Mouse (Mus musculus) midbrain, embryonic 12.5 days (tissue): Measurements from ENCODE around the gene Pigc. TPM values are rescaled to one million over a fixed set of nuclear protein-coding genes. Genes with fewer than 3 reads are reported as not detected.

ENCODE experiments used
- ATAC-seq: fragments of 200-750 bp; cut with Nextera tagmentation; 2 replicates; pipeline ENCODE4 v1.8.0; 2017; ENCODE audit warnings: low read depth, moderate TSS enrichment, moderate library complexity; ENCODE audit not compliant: low FRiP score
- H3K27ac ChIP-seq: fragments of 300-500 bp; sonication (generic); replicated peaks from 2 replicates; pipeline ENCODE4 v1.5.1; 2016; ENCODE audit warnings: mild to moderate bottlenecking
- H3K27me3 ChIP-seq: fragments of 300-500 bp; sonication (generic); 2 replicates; pipeline ENCODE4 v1.6.1; 2016; ENCODE audit warnings: mild to moderate bottlenecking
- H3K36me3 ChIP-seq: fragments of 300-500 bp; sonication (generic); 2 replicates; pipeline ENCODE4 v1.6.1; 2016
- H3K4me1 ChIP-seq: fragments of 300-500 bp; sonication (generic); 2 replicates; pipeline ENCODE4 v1.6.1; 2016
- H3K4me2 ChIP-seq: fragments of 300-500 bp; sonication (generic); replicated peaks from 2 replicates; pipeline ENCODE4 v1.6.1; 2016; ENCODE audit warnings: mild to moderate bottlenecking, moderate library complexity
- H3K4me3 ChIP-seq: fragments of 300-500 bp; sonication (generic); 2 replicates; pipeline ENCODE4 v1.5.1; 2016; ENCODE audit warnings: mild to moderate bottlenecking
- H3K9ac ChIP-seq: fragments of 300-500 bp; sonication (generic); replicated peaks from 2 replicates; pipeline ENCODE4 v1.6.1; 2016; ENCODE audit warnings: mild to moderate bottlenecking, moderate library complexity
- H3K9me3 ChIP-seq: fragments of 300-500 bp; sonication (generic); 2 replicates; pipeline ENCODE4 v1.6.1; 2016; ENCODE audit warnings: mild to moderate bottlenecking
- WGBS: fragments of 180-500 bp; shearing (Covaris S2); methylation state at CpG from one replicate; pipeline ENCODE4 v1.1.7; 2016; 5-methylcytosine and 5-hydroxymethylcytosine counted together
- polyA plus RNA-seq: library from polyadenylated mRNA; unstranded; fragments of >200 nt; fragmentation: Nextera tagmentation; extraction: Ambion mirVana; gene quantifications from 2 replicates; pipeline ENCODE4 v1.2.1, GENCODE M21; 2016

The Pigc gene
- polyA plus RNA-seq, 1 experiment from 2014 or later: 34.9 TPM

DNA sequence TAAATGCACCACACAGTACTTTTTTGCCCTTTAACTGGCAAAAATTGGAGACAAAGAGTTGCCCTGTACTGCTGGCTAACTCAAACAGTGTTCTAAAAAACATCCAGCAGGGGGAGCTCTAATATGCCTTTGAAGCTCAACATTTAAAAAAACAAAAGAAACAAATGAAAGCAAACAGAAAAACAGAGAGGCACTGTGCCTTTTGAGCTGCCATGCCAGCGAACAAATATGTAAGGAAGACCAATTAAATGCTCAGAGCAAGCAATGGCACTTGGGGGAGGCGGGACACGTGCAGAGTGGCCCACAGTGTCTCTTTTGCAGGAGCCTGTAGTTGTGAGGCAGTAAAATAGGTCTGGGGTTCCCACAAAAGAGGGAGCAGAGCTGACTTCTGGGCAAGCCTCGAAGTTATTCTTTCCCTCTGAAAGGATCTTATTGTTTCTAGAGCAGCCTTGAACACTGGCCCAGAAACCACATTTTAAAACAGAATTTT, 30.9 kb downstream of the Pigc start:
- Histone ChIP-seq H3K4me3 (no peak overlapping the region), H3K27ac (peak overlapping the region; percentile 69), H3K36me3 (no peaks in the 10 kb centered on the region), H3K9ac (0 out of 2 replicates have a peak overlapping the region, but pooled peaks have one; percentile 16), H3K4me2 (peak overlapping the region; percentile 32), H3K27me3 (no peaks in the 10 kb centered on the region), H3K4me1 (peaks cover 26% of the 10 kb centered on the region), H3K9me3 (no peaks in the 10 kb centered on the region)
- peak; percentile 87 for ATAC-seq
- WGBS: 6% methylated on average over 4 of the region's 4 CpGs

DNA sequence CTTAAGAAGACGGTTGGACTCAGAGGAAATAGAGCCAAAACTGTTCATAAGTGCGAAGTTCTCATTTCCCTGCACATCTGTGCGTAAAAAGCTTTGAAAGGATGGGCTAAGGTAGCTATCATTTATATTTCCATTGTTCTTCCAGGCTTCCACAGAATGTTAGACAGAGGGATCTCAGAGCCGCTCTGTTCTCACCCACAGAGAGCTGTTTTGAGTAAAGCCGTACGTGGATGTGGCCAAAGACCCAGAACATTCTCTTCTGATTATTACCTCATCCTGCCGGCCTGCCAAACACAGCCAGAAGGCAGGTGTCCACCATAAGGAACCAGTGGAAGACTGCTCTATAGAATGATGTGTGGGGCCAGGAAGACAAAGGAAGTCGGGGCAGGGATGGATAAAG, 32.3 kb downstream of the Pigc start:
- H3K9me3 ChIP-seq: no peaks in the 10 kb centered on the region
- H3K27ac ChIP-seq: no peak overlapping the region
- H3K36me3 ChIP-seq: no peaks in the 10 kb centered on the region
- H3K4me2 ChIP-seq: no peak overlapping the region
- WGBS: 88% methylated on average over 8 of the region's 8 CpGs
- H3K4me3 ChIP-seq: no peak overlapping the region
- ATAC-seq: no peak
- H3K9ac ChIP-seq: no peak overlapping the region
- peaks cover 28% of the 10 kb centered on the region for H3K4me1 ChIP-seq
- no peaks in the 10 kb centered on the region for H3K27me3 ChIP-seq

DNA sequence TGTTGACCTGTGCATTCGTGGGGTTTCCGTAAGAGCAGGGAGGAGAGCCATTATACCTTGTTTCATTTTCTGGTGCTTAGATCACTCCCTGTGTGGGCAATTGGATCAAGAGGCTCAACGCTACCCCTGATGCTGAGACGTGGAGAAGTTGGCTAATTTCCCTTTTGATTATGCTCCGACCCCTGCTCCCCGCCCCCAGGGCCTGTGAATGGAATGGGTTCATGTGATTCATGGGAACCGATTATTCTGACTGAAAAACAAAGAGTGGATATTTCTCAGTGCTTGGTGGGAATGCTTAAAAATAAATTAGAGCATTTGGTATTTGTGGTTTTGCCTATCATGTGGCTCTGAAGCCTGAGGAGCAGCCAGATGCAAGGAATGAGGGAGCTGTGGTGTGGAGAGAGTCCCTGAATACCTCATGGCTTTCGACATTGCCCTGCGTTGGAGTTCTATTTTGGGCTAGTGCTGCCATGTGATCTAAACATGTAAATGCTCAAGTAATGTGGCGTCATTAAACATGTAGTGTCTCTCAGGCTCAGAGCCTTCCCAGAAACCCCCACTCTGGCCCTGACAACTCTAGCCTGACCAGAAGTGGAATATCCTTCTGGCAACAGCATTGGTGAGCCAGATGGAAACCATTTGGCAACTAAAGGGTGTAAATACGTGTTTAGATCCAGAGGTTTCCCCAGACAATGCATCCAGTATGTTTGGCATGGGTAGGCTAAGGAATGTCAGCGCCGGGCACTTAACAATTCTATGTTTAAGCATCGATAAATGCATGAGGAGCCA, 34.9 kb downstream of the Pigc start:
- Histone ChIP-seq H3K9ac (no peak overlapping the region), H3K27ac (peak overlapping the region; percentile 47; the same call in 1 of the 2 replicates)
- WGBS: 62% methylated on average over 14 of the region's 14 CpGs

DNA sequence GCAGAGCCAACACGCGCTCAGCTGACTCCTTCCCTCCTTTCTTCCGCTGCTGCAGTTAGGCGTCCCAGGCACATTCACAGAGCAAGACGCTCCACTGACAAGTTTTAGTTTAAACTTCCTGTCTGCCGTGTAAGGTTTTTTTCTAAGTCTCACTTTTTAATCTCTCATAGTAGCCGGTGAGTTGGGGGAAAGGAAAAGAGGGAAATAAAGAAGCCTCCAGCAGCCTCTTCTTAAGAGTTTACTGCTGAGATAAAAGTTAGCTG, 35.5 kb downstream of the Pigc start:
- peaks cover 26% of the 10 kb centered on the region for H3K4me1 ChIP-seq
- no peak overlapping the region for H3K9ac ChIP-seq
- H3K36me3 ChIP-seq: no peaks in the 10 kb centered on the region
- ATAC-seq: no peak
- no peaks in the 10 kb centered on the region for H3K9me3 ChIP-seq
- peak overlapping the region; percentile 47; the same call in 1 of the 2 replicates for H3K27ac ChIP-seq
- H3K4me2 ChIP-seq: no peak overlapping the region
- no peaks in the 10 kb centered on the region for H3K27me3 ChIP-seq
- 52% methylated on average over 7 of the region's 7 CpGs for WGBS
- H3K4me3 ChIP-seq: no peak overlapping the region

More for the DNA sequence above, 34.9 kb downstream of the Pigc start:
- no peaks in the 10 kb centered on the region for H3K36me3 ChIP-seq
- H3K4me2 ChIP-seq: no peak overlapping the region
- H3K4me1 ChIP-seq: peaks cover 28% of the 10 kb centered on the region
- H3K4me3 ChIP-seq: no peak overlapping the region
- no peaks in the 10 kb centered on the region for H3K9me3 ChIP-seq
- ATAC-seq: no peak
- H3K27me3 ChIP-seq: no peaks in the 10 kb centered on the region

DNA sequence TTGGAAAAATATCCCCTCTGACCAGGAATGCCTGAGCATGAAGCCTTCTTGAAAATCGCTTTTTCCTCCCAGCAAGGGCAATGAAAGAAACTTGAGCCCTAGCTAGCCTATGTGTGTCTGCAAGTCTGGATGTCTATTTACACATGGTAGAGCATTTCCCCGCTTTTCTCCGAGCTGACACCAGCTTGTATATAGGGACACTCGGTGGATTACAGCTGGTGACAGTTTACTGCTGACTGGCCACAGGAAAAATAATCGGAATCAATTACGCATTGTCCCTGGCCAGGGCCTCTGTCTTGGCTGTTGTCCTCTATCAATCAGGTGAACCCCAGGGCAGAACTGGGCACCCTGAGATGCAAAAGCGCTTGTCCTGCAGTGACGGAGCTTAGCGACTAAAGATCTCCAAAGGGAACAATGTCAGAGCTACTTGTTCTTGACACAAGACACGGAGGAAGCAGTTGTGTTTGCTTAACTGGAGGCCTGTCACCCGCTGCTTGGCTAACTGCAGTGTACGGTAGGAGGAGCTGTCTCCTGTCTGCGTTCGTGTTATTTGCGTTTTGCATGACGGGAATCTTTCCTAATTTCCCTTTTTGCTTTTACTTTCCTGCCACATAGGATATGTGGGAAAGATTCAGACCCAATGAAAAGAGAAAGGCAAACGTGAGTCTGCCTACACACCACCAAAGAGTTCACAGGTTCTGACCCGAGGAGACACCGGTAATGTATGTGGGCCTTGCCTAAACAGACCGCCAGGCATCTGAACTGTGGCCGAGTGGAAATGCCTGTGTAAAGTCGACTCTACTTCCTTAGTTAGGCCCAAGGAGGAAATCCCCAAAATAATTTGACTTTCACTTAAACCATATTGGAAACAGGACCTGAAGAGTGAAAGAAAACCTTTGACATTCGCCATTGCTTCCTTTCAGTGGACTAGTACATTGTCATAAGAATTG, 36.1 kb downstream of the Pigc start:
- Histone ChIP-seq H3K27ac (peak overlapping the region; percentile 47), H3K27me3 (no peaks in the 10 kb centered on the region), H3K4me2 (0 out of 2 replicates have a peak overlapping the region, but pooled peaks have one; percentile 16), H3K4me3 (no peak overlapping the region), H3K9ac (no peak overlapping the region), H3K9me3 (no peaks in the 10 kb centered on the region), H3K36me3 (no peaks in the 10 kb centered on the region), H3K4me1 (peaks cover 20% of the 10 kb centered on the region)
- ATAC-seq: peak; percentile 32
- WGBS: 59% methylated on average over 23 of the region's 23 CpGs

DNA sequence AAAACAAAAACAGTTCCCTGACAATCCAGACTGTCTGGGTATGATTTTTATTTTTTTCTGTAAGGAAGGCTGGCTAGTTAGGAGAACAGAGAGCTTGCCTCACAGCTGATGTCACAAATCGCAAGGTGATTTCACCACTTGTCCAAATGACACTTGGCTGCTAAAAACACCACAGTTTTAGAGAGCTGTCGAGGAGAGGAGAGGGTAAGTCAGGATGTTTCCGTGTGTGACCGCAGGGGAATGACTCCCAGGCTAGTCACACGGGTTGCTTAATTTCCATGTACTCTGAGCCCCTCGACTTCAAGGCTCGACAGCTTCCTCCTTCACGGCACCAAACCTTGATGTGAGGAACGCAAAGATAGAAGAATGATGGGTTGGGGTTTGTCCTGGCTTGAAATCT, 37.1 kb downstream of the Pigc start:
- Histone ChIP-seq H3K4me2 (no peak overlapping the region), H3K4me1 (peaks cover 16% of the 10 kb centered on the region), H3K9me3 (no peaks in the 10 kb centered on the region), H3K4me3 (no peak overlapping the region), H3K36me3 (no peaks in the 10 kb centered on the region), H3K27me3 (no peaks in the 10 kb centered on the region), H3K9ac (no peak overlapping the region), H3K27ac (no peak overlapping the region)
- 88% methylated on average over 9 of the region's 9 CpGs for WGBS
- no peak for ATAC-seq

DNA sequence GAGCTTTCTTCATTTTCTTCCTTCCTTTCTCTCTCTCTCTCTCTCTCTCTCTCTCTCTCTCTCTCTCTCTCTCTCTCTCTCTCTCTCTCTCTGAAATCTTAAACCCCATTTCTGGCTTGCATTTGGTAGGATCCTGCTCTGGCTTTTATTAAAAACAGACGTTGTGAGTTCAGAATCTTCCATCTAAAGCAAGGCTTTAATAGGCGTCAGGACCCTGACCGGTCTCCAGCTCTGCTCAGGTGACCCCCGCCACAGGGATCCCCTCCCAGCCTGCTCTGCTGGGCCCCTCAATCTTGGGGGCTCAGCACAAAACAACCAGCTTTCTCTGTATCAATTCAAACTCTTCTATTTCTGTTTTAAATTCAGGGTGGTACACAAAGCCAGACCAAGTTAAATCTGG, 39.2 kb downstream of the Pigc start:
- no peak overlapping the region; the same call in 1 of the 2 replicates for H3K27ac ChIP-seq
- no peak overlapping the region for H3K4me3 ChIP-seq
- ATAC-seq: no peak
- no peaks in the 10 kb centered on the region for H3K9me3 ChIP-seq
- 67% methylated on average over 4 of the region's 4 CpGs for WGBS
- H3K4me2 ChIP-seq: no peak overlapping the region
- H3K9ac ChIP-seq: no peak overlapping the region
- H3K4me1 ChIP-seq: peaks cover 16% of the 10 kb centered on the region
- H3K27me3 ChIP-seq: no peaks in the 10 kb centered on the region
- no peaks in the 10 kb centered on the region for H3K36me3 ChIP-seq

DNA sequence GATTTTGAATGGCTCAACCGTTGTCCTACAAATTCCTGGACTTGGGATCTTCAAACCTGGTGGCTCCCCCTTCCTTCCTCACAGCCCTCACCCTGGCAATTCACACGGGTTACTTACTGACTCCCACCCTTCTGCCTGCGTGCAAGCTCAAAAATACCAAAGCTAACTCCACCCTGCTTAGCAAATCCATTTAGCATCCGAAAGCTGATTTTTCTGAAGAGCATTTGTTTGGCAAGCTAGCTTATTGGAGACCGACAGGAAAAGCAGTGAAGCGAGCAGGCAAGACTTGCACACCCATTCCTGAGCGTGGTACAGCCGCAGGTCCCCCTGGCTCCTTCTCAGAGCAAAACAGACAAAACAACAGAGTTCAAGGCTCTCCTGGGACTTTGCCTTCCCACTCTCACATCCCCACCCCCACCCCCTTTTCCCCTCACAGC, 39.7 kb downstream of the Pigc start:
- Histone ChIP-seq H3K27me3 (no peaks in the 10 kb centered on the region), H3K9me3 (no peaks in the 10 kb centered on the region), H3K4me2 (no peak overlapping the region), H3K9ac (no peak overlapping the region), H3K27ac (no peak overlapping the region; the same call in 1 of the 2 replicates), H3K4me3 (no peak overlapping the region), H3K36me3 (no peaks in the 10 kb centered on the region), H3K4me1 (peaks cover 15% of the 10 kb centered on the region)
- 37% methylated on average over 8 of the region's 8 CpGs for WGBS
- no peak for ATAC-seq

DNA sequence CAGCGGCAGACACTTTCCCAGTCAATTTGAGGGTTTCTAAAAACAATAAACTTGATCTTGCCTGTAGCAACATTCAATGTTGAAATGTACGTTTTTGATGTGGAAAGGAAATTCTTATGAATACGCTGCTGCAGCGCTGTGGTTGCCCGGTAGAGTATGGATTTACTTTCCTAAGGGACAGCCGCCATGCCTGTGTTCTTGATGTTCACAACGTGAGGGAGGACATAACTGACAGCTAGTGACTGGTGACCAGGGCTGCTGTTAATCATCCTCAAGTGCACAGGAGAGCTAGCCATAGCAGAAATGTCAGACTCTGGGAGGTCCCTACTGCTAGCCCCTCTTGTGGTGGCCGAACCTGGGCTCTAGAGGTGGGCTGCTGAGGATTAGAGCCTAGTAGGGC, 40.1 kb downstream of the Pigc start:
- 69% methylated on average over 8 of the region's 8 CpGs for WGBS
- no peaks in the 10 kb centered on the region for H3K36me3 ChIP-seq
- H3K9ac ChIP-seq: no peak overlapping the region
- H3K4me3 ChIP-seq: no peak overlapping the region
- no peak for ATAC-seq
- H3K27me3 ChIP-seq: no peaks in the 10 kb centered on the region
- H3K27ac ChIP-seq: no peak overlapping the region
- H3K9me3 ChIP-seq: no peaks in the 10 kb centered on the region
- H3K4me2 ChIP-seq: no peak overlapping the region
- peaks cover 11% of the 10 kb centered on the region for H3K4me1 ChIP-seq

DNA sequence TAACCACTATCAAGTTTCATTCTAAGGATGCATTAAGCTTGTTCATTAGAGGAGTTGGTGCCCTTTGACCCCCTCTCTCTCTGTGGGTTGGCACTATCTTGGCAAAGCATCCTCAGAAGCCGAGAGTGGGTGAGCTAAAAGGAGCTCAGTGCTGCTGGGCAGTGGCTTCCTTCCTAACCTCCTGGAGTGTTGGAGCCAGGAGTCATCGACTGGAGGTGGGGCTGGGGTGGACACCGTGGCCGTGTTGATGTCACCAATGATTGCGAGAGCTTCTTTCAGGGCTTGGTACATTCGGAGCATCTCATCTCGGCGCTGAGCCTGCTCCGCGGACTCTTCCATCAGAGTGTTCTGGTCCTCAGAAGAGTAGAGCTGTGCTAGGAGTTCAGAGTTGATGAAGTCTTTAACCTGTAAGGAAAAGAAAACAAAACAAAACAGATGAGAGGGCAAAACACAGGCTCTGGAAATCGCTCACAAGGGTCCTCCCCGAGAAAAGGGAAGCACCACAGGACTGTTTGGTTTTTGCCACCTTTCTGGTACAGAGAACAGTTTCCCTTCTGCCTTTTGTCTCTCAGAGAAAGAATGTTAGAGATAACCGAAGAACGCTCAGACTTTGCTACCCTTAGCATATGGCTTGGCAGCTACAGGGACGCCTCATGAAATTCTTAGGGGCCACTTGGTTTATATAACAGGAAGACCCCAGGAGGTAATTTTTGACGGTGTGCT, 42.7 kb downstream of the Pigc start:
- no peaks in the 10 kb centered on the region for H3K4me1 ChIP-seq
- no peak overlapping the region for H3K4me2 ChIP-seq
- H3K36me3 ChIP-seq: no peaks in the 10 kb centered on the region
- no peak overlapping the region for H3K27ac ChIP-seq
- WGBS: 76% methylated on average over 16 of the region's 16 CpGs
- H3K4me3 ChIP-seq: no peak overlapping the region
- H3K27me3 ChIP-seq: no peaks in the 10 kb centered on the region
- H3K9me3 ChIP-seq: no peaks in the 10 kb centered on the region
- H3K9ac ChIP-seq: no peak overlapping the region
- ATAC-seq: no peak

DNA sequence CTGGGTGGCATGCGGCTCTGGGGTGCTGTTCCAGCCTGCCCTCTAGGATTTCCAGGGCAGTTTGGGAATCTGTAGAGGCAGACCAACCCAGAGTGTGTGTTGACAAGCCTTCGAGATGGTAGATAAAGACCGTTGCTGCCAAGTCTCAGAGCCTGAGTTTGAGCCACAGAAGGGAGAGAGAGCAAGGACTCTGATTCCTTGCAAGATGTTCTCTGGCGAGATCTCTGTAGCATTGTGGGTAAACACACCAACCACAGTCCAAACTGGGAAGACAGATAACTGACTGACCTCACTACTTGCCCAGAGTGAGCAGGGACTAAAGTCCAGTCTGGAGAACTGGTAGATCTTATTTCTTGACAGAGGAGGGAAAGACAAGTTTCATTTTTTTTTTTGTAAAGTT, 44.6 kb downstream of the Pigc start:
- no peak overlapping the region for H3K4me3 ChIP-seq
- no peak overlapping the region for H3K4me2 ChIP-seq
- 89% methylated on average over 4 of the region's 4 CpGs for WGBS
- no peak overlapping the region for H3K9ac ChIP-seq
- no peaks in the 10 kb centered on the region for H3K9me3 ChIP-seq
- no peaks in the 10 kb centered on the region for H3K36me3 ChIP-seq
- H3K4me1 ChIP-seq: no peaks in the 10 kb centered on the region
- no peak overlapping the region for H3K27ac ChIP-seq
- H3K27me3 ChIP-seq: no peaks in the 10 kb centered on the region
- ATAC-seq: no peak
